In genomic region chr4:125160320-125160950, GRCm38 (mm10) we compare ENCODE assay signal across 8 mouse cellular contexts. TPM values are rescaled to one million over a fixed set of nuclear protein-coding genes. Genes with fewer than 3 reads are reported as not detected.
A peak's percentile ranks its signal among the peaks of the same experiment; 100 is the strongest.
DNase-seq lines count a peak whose midpoint lies in the region; ATAC-seq and TF ChIP-seq lines count a peak whose summit lies in the region.

No protein-coding gene starts in this region.

- H3K27me3 ChIP-seq in embryonic facial prominence, embryonic 10.5 days (replicated peaks; ENCODE audit: low read depth, poor library complexity, severe bottlenecking): peaks cover 21% of the 10 kb centered on the region
- H3K27me3 ChIP-seq in heart, adult 2 months (ENCODE audit: control insufficient read depth, insufficient read depth, low read length): no peaks in the 10 kb centered on the region
- H3K27me3 ChIP-seq in kidney, adult 2 months (replicated peaks; ENCODE audit: control insufficient read depth, insufficient read depth, low read length): no peaks in the 10 kb centered on the region
- peaks cover 40% of the 10 kb centered on the region for H3K27me3 ChIP-seq in limb, embryonic 10.5 days (ENCODE audit: low read depth, poor library complexity, severe bottlenecking)
- no peaks in the 10 kb centered on the region for H3K27me3 ChIP-seq in midbrain, embryonic 16.5 days (ENCODE audit: control insufficient read depth, insufficient read depth, low read depth, low read length)

- H3K27ac ChIP-seq in embryonic facial prominence, embryonic 10.5 days (replicated peaks): no peak overlapping the region
- H3K27ac ChIP-seq in heart, adult 2 months: no peak overlapping the region
- H3K27ac ChIP-seq in kidney, adult 2 months (ENCODE audit: insufficient read depth, low read depth, low read length): no peak overlapping the region
- H3K27ac ChIP-seq in limb, embryonic 10.5 days: no peak overlapping the region
- no peak overlapping the region for H3K27ac ChIP-seq in midbrain, embryonic 16.5 days (ENCODE audit: low read length)

- DNase-seq in adrenal gland, postnatal 25 days: peak; percentile 94
- DNase-seq in embryonic facial prominence, embryonic 10.5 days (ENCODE audit: low spot score): peak; percentile 89
- DNase-seq in heart, adult 2 months: peak; percentile 78 to 89
- peak; percentile 84 for DNase-seq in kidney, adult 2 months
- DNase-seq in limb, embryonic 10.5 days (ENCODE audit: low spot score): peak; percentile 89
- DNase-seq in spleen, adult 18-20 months: peak; percentile 72 to 88

- TF ChIP-seq EP300 in heart, adult 2 months (IDR thresholded peaks at IDR 0.05; ENCODE audit: insufficient read depth, low read depth, low read length): no peak

- peaks cover 16% of the 10 kb centered on the region for H3K4me1 ChIP-seq in embryonic facial prominence, embryonic 10.5 days
- H3K4me1 ChIP-seq in heart, adult 2 months (ENCODE audit: control insufficient read depth, insufficient read depth, low read length): no peaks in the 10 kb centered on the region
- no peaks in the 10 kb centered on the region for H3K4me1 ChIP-seq in kidney, adult 2 months (ENCODE audit: control insufficient read depth, insufficient read depth, low read length)
- peaks cover 6% of the 10 kb centered on the region; the same call in 1 of the 2 replicates for H3K4me1 ChIP-seq in limb, embryonic 10.5 days
- H3K4me1 ChIP-seq in midbrain, embryonic 16.5 days (ENCODE audit: control insufficient read depth, insufficient read depth, low read length): peaks cover 8% of the 10 kb centered on the region; the same call in 1 of the 2 replicates

- no peaks in the 10 kb centered on the region for H3K79me2 ChIP-seq in heart, adult 2 months (replicated peaks; ENCODE audit: control insufficient read depth, insufficient read depth, low read length)

- no peaks in the 10 kb centered on the region for H3K36me3 ChIP-seq in embryonic facial prominence, embryonic 10.5 days (replicated peaks)
- H3K36me3 ChIP-seq in heart, adult 2 months (ENCODE audit: control insufficient read depth, insufficient read depth, low read length): no peaks in the 10 kb centered on the region
- no peaks in the 10 kb centered on the region for H3K36me3 ChIP-seq in kidney, adult 2 months (ENCODE audit: control insufficient read depth, insufficient read depth, low read length)
- H3K36me3 ChIP-seq in limb, embryonic 10.5 days: no peaks in the 10 kb centered on the region
- H3K36me3 ChIP-seq in midbrain, embryonic 16.5 days (ENCODE audit: control insufficient read depth, insufficient read depth, low read length): no peaks in the 10 kb centered on the region

- TF ChIP-seq POLR2A in heart, adult 2 months (IDR thresholded peaks at IDR 0.05; ENCODE audit: insufficient read depth, low read depth, low read length): no peak
- no peak for TF ChIP-seq POLR2A in kidney, adult 2 months (IDR thresholded peaks at IDR 0.05; ENCODE audit: low read depth, low read length)

- TF ChIP-seq CTCF in heart, adult 2 months (IDR thresholded peaks at IDR 0.05): peak; percentile 96; the same call in 1 of the 2 replicates
- TF ChIP-seq CTCF in kidney, adult 2 months (conservative IDR thresholded peaks at IDR 0.05; ENCODE audit: insufficient read depth, insufficient read length, low read depth, low read length): peak; percentile 89

- peak overlapping the region; percentile 40; the same call in 1 of the 2 replicates for H3K4me3 ChIP-seq in embryonic facial prominence, embryonic 10.5 days
- H3K4me3 ChIP-seq in heart, adult 2 months: no peak overlapping the region
- no peak overlapping the region for H3K4me3 ChIP-seq in kidney, adult 2 months (ENCODE audit: insufficient read depth, low read depth, low read length)
- no peak overlapping the region; the same call in 1 of the 2 replicates for H3K4me3 ChIP-seq in limb, embryonic 10.5 days
- H3K4me3 ChIP-seq in midbrain, embryonic 16.5 days (ENCODE audit: low read depth, low read length): peak overlapping the region; percentile 5; the same call in 1 of the 2 replicates

- no peaks in the 10 kb centered on the region for H3K9me3 ChIP-seq in embryonic facial prominence, embryonic 10.5 days
- no peaks in the 10 kb centered on the region for H3K9me3 ChIP-seq in limb, embryonic 10.5 days (replicated peaks)
- no peaks in the 10 kb centered on the region for H3K9me3 ChIP-seq in midbrain, embryonic 16.5 days (replicated peaks; ENCODE audit: control insufficient read depth, low read length, poor library complexity, severe bottlenecking)

- peak; percentile 89 for ATAC-seq in midbrain, embryonic 16.5 days
- no peak for ATAC-seq in erythroblast, adult 5-6 weeks (replicated peaks; ENCODE audit: low FRiP score, poor library complexity, severe bottlenecking)

- 6% methylated on average over 19 of the region's 19 CpGs for WGBS in embryonic facial prominence, embryonic 10.5 days
- 9% methylated on average over 19 of the region's 19 CpGs for WGBS in heart, adult 2 months
- 7% methylated on average over 19 of the region's 19 CpGs for WGBS in kidney, adult 2 months
- WGBS in limb, embryonic 10.5 days: 8% methylated on average over 19 of the region's 19 CpGs
- 6% methylated on average over 19 of the region's 19 CpGs for WGBS in midbrain, embryonic 16.5 days

- H3K4me2 ChIP-seq in midbrain, embryonic 16.5 days (ENCODE audit: low read length): peak overlapping the region; percentile 45

- intact Hi-C loops in heart, adult 2 months (cut with DNase I): loop anchor here (1.0 kb wide), 1 partner anchor 802 kb away; no protein-coding TSS in a partner anchor

- no peak overlapping the region for H3K9ac ChIP-seq in heart, adult 2 months (ENCODE audit: low read depth, low read length)
- 0 out of 2 replicates have a peak overlapping the region, but pooled peaks have one; percentile 23 for H3K9ac ChIP-seq in midbrain, embryonic 16.5 days (ENCODE audit: low read depth, low read length)

RNA-seq across cellular contexts. Expression of gene Zc3h12a, which starts 32.8 kb away (rescaled TPM):
- 6.8 and 10.8 TPM in 2 replicates for total RNA-seq in adrenal gland, postnatal 25 days (2021)
- polyA plus RNA-seq in embryonic facial prominence, embryonic 10.5 days (2016; fragmentation: Nextera tagmentation; extraction: Ambion mirVana): 0.49 and 0.64 TPM in 2 replicates
- 1 to 10 TPM; 3.0 to 4.8 TPM for total RNA-seq in heart, adult 2 months (2021)
- polyA plus RNA-seq in heart, adult 2 months (2012; rRNA removed): 5.0 TPM in 2 replicates
- polyA plus RNA-seq in kidney, adult 2 months (2012; rRNA removed): 4.4 and 5.3 TPM in 2 replicates
- 0.23 and 0.58 TPM in 2 replicates for polyA plus RNA-seq in limb, embryonic 10.5 days (2016; fragmentation: Nextera tagmentation; extraction: Ambion mirVana)
- polyA plus RNA-seq in midbrain, embryonic 16.5 days (2015; fragmentation: Nextera tagmentation; extraction: Ambion mirVana): not detected in 2 replicates
- total RNA-seq in erythroblast, adult 5-6 weeks (2015; ENCODE audit: low replicate concordance): 1.3 and 1.5 TPM in 2 replicates
- total RNA-seq in erythroblast, adult 5-6 weeks (2017; ENCODE audit: low replicate concordance): 1.2 TPM in 1 of 2 replicates, not detected in the other

Comparison
In these comparisons a context has a peak if more than half of its experiments do, and no peak if none do; other contexts are left out.
1. H3K4me3 ChIP-seq: peak in embryonic facial prominence, embryonic 10.5 days (single experiment) and midbrain, embryonic 16.5 days (single experiment); none in heart, adult 2 months (single experiment), kidney, adult 2 months (single experiment) and limb, embryonic 10.5 days (single experiment).
2. Peak in every context shown above with its lines, with median percentiles within 50 percentile points of each other: DNase-seq.